ENCODE assay signal across 8 mouse cellular contexts in the genomic region with DNA sequence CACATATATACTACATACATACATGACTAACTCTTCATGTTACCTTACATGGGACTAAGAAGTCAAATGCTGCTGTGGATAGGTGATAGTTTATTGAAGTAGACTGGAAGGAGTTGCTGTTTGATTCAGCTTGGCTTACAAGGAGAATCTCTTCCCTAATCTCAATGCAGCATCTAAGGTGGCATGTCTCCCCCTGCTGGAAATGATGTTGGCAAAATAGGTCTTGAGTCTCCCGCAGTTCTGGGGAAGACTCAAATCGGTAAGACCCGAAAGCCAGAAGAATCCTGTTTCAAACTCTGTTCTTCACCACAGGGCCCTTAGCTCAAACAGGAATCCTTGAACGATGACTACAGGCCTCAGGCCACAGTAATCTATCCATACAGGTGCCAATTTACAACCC. TPM values are rescaled to one million over a fixed set of nuclear protein-coding genes. Genes with fewer than 3 reads are reported as not detected.
DNase-seq lines count a peak whose midpoint lies in the region; ATAC-seq lines count a peak whose summit lies in the region.

No protein-coding gene starts in this region.

- H3K9me3 ChIP-seq in kidney, embryonic 15.5 days (replicated peaks): no peaks in the 10 kb centered on the region

- H3K4me3 ChIP-seq in kidney, embryonic 15.5 days (replicated peaks): no peak overlapping the region

- peak; percentile 30 for DNase-seq in ovary, postnatal 10 days (ENCODE audit: low spot score)
- no peak for DNase-seq in ovary, adult 18-20 months (ENCODE audit: low spot score)
- peak; percentile 68 for DNase-seq in cerebellum, adult 11-12 months
- peak; percentile 79 for DNase-seq in forelimb bud, embryonic 11.5 days (ENCODE audit: low read depth, low spot score)
- DNase-seq in lung, adult 18-20 months: peak; percentile 80 to 88
- peak; percentile 89 for DNase-seq in retina, embryonic 14.5 days (ENCODE audit: low spot score)
- DNase-seq in thymus, postnatal 36 days: peak; percentile 58 to 60

- H3K36me3 ChIP-seq in kidney, embryonic 15.5 days: no peaks in the 10 kb centered on the region

- 0 out of 2 replicates have a peak overlapping the region, but pooled peaks have one; percentile 26 for H3K4me2 ChIP-seq in kidney, embryonic 15.5 days

- no peak overlapping the region for H3K9ac ChIP-seq in kidney, embryonic 15.5 days

- WGBS in kidney, embryonic 15.5 days: 2% methylated on average over 4 of the region's 4 CpGs

- H3K4me1 ChIP-seq in kidney, embryonic 15.5 days: peaks cover 32% of the 10 kb centered on the region

- 0 out of 2 replicates have a peak, but pooled peaks cover 2% of the 10 kb centered on the region for H3K27me3 ChIP-seq in kidney, embryonic 15.5 days

- no peak for ATAC-seq in kidney, embryonic 15.5 days (replicated peaks; ENCODE audit: low FRiP score)

- H3K27ac ChIP-seq in kidney, embryonic 15.5 days: no peak overlapping the region

RNA-seq across cellular contexts. Expression of a gene that starts 1.7 kb away (rescaled TPM):
- polyA plus RNA-seq in kidney, embryonic 15.5 days (2015; fragmentation: Nextera tagmentation; extraction: Ambion mirVana): 20.9 and 22.7 TPM in 2 replicates

RNA-seq across cellular contexts. Expression of a gene that starts 45.1 kb away (rescaled TPM):
- 0.08 TPM in 1 of 2 replicates, not detected in the other for polyA plus RNA-seq in kidney, embryonic 15.5 days (2015; fragmentation: Nextera tagmentation; extraction: Ambion mirVana)
